Mouse (Mus musculus) midbrain, embryonic 15.5 days (tissue): Measurements from ENCODE around the gene Arhgef10l. TPM values are rescaled to one million over a fixed set of nuclear protein-coding genes. Genes with fewer than 3 reads are reported as not detected.

ENCODE experiments used
- ATAC-seq: fragments of 200-750 bp; cut with Nextera tagmentation; replicated peaks from 2 replicates; pipeline ENCODE4 v1.8.0; 2017; ENCODE audit warnings: moderate TSS enrichment
- H3K27ac ChIP-seq: fragments of 300-500 bp; sonication (generic); 2 replicates; pipeline ENCODE4 v1.5.1; 2015; ENCODE audit warnings: mild to moderate bottlenecking, inconsistent platforms
- H3K27me3 ChIP-seq: fragments of 300-500 bp; sonication (generic); replicated peaks from 2 replicates; pipeline ENCODE4 v1.6.1; 2015; ENCODE audit warnings: inconsistent platforms
- H3K36me3 ChIP-seq: fragments of 300-500 bp; sonication (generic); replicated peaks from 2 replicates; pipeline ENCODE4 v1.6.1; 2015; ENCODE audit warnings: inconsistent platforms
- H3K4me1 ChIP-seq: fragments of 300-500 bp; sonication (generic); 2 replicates; pipeline ENCODE4 v1.6.1; 2015; ENCODE audit warnings: inconsistent platforms
- H3K4me2 ChIP-seq: fragments of 300-500 bp; sonication (generic); 2 replicates; pipeline ENCODE4 v1.6.1; 2015; ENCODE audit warnings: inconsistent platforms, mild to moderate bottlenecking, moderate library complexity
- H3K4me3 ChIP-seq: fragments of 300-500 bp; sonication (generic); 2 replicates; pipeline ENCODE4 v1.5.1; 2015; ENCODE audit warnings: mild to moderate bottlenecking, inconsistent platforms
- H3K9ac ChIP-seq: fragments of 300-500 bp; sonication (generic); 2 replicates; pipeline ENCODE4 v1.6.1; 2015; ENCODE audit warnings: mild to moderate bottlenecking, inconsistent platforms
- H3K9me3 ChIP-seq: fragments of 300-500 bp; sonication (generic); 2 replicates; pipeline ENCODE4 v1.6.1; 2016; ENCODE audit warnings: inconsistent platforms
- WGBS: fragments of 180-500 bp; shearing (Covaris S2); methylation state at CpG from one replicate; pipeline ENCODE4 v1.1.7; 2015; ENCODE audit warnings: mixed read lengths; 5-methylcytosine and 5-hydroxymethylcytosine counted together
- polyA plus RNA-seq: library from polyadenylated mRNA; unstranded; fragments of >200 nt; fragmentation: Nextera tagmentation; extraction: Ambion mirVana; gene quantifications from 2 replicates; pipeline ENCODE4 v1.2.1, GENCODE M21; 2015

The Arhgef10l gene
- polyA plus RNA-seq, 1 experiment from 2014 or later, result 30.7 TPM

DNA sequence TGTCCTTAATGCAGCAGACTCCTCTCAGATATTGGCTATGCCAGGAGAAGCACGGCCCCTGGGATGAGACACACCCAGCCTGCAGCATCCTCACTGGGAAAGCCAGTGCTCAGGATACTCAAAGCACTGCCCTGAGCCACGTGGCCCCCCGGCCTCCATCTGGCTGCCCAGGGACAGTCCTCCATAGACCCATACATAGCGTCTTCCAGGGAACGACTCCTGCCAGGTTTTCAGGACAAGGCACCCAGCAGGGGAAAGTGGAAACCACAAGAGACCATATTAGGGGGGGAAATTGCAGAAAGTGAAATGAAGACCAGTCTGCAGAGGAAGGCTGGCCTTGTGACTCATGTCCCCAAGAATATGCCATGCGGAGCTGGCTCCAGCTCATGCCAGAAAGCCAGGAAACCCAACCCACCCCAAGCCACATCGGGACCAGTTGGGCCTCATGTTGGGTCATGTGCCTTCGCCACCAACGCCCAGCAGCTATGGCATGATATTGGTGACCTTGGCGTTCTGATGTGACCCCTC lies 30.9 kb downstream of the Arhgef10l start:
- Histone ChIP-seq H3K4me3 (no peak overlapping the region), H3K27ac (no peak overlapping the region), H3K4me2 (no peak overlapping the region), H3K9ac (no peak overlapping the region), H3K36me3 (no peaks in the 10 kb centered on the region), H3K27me3 (no peaks in the 10 kb centered on the region), H3K9me3 (no peaks in the 10 kb centered on the region), H3K4me1 (peaks cover 11% of the 10 kb centered on the region)
- no peak for ATAC-seq
- 88% methylated on average over 10 of the region's 10 CpGs for WGBS

DNA sequence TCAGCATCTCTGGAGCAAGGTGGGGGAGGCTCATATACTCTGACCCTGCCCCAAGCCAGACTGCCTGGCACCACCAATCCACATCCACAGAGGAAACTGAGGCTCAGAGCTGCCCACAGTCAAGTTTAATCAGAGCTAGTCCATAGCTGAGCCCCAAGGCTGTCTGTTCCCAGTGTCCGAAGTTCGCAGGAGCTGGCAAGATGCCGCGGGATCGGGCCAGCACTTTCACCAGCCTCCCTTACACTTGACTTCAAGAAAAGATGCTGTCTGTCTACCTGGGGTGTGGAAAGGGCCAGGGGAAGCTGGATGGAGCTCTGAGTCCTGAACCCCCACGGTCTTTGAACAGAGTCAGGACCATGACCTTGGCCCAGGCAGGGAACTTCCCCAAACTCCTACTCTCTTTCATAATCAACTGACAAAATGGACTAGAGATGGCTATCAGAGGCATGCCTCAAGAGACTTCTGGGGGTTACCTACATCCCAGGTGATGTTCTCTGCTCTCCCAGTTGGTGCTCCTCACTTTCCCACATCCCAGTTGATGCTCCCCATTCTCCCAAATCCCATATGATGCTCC lies 34.4 kb downstream of the Arhgef10l start:
- no peak overlapping the region for H3K27ac ChIP-seq
- H3K27me3 ChIP-seq, result no peaks in the 10 kb centered on the region
- no peaks in the 10 kb centered on the region for H3K9me3 ChIP-seq
- no peak overlapping the region for H3K4me2 ChIP-seq
- peaks cover 25% of the 10 kb centered on the region for H3K4me1 ChIP-seq
- WGBS, result 80% methylated on average over 6 of the region's 6 CpGs
- H3K9ac ChIP-seq, result no peak overlapping the region
- no peak for ATAC-seq
- H3K36me3 ChIP-seq, result no peaks in the 10 kb centered on the region
- H3K4me3 ChIP-seq, result no peak overlapping the region

DNA sequence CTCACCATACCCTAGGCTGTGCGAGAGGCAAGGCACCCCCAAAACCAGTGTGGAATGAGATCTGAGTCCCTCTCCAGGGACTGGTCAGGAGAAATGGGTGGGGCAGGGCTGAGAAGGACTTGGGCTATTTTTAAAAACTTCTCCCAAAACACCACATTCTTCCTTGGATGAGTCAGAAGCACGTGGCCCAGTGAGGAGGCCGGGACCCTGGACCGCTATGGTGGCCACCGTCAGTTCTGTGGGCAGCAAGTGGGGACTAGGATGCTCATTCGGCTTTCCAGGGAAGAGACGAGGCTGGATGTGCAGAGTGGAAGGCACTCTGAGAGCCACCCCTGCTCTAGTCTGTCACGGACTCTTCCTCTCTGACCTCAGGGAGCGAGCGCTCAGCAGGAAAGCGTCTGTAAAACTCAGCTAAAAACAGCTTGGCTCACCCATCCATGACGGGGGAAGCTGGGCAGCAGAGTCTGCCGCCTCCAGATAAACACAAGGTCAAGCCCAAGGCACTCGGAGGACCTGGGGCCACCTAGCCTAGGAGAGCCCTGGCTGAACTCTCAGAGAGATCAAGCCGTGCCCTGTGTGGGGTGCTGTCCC lies 35.1 kb downstream of the Arhgef10l start:
- no peak overlapping the region for H3K9ac ChIP-seq
- 38% methylated on average over 15 of the region's 15 CpGs for WGBS
- no peak overlapping the region for H3K4me2 ChIP-seq
- H3K27me3 ChIP-seq, result no peaks in the 10 kb centered on the region
- H3K36me3 ChIP-seq, result no peaks in the 10 kb centered on the region
- no peaks in the 10 kb centered on the region for H3K9me3 ChIP-seq
- H3K4me3 ChIP-seq, result no peak overlapping the region
- no peak overlapping the region for H3K27ac ChIP-seq
- ATAC-seq, result no peak
- peaks cover 31% of the 10 kb centered on the region for H3K4me1 ChIP-seq

DNA sequence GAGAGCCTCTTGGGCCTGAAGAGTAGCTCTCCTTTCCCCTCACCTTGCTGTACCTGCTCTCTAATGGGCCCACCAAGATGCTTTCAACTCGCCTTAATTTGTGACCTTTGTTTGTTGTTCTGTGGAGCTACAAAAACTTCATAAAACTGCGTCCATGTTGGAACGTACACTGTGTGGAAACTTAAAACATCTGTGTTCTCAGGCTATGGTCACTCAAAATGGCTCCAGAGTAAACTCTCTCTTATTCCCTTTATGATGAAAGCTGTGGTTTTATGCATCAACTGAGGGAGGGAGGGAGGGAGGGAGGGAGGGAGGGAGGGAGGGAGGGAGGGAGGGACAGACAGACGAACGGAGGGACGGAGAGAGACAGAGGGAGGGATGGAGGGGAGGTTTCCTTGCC lies 35.7 kb downstream of the Arhgef10l start:
- 59% methylated on average over 6 of the region's 6 CpGs for WGBS
- H3K4me3 ChIP-seq, result no peak overlapping the region
- no peak overlapping the region for H3K9ac ChIP-seq
- no peaks in the 10 kb centered on the region for H3K36me3 ChIP-seq
- no peaks in the 10 kb centered on the region for H3K9me3 ChIP-seq
- peaks cover 37% of the 10 kb centered on the region for H3K4me1 ChIP-seq
- H3K27ac ChIP-seq, result no peak overlapping the region
- H3K4me2 ChIP-seq, result no peak overlapping the region
- no peak for ATAC-seq
- H3K27me3 ChIP-seq, result no peaks in the 10 kb centered on the region

GRCm38 (mm10) chr4:140628971-140629370 lies 36.8 kb downstream of the Arhgef10l start:
- no peak overlapping the region for H3K4me2 ChIP-seq
- ATAC-seq, result no peak
- no peak overlapping the region for H3K4me3 ChIP-seq
- peak overlapping the region; percentile 22; the same call in 1 of the 2 replicates for H3K27ac ChIP-seq
- no peak overlapping the region for H3K9ac ChIP-seq
- WGBS, result 65% methylated on average over 4 of the region's 4 CpGs
- no peaks in the 10 kb centered on the region for H3K36me3 ChIP-seq
- no peaks in the 10 kb centered on the region for H3K9me3 ChIP-seq
- peaks cover 49% of the 10 kb centered on the region for H3K4me1 ChIP-seq
- no peaks in the 10 kb centered on the region for H3K27me3 ChIP-seq

- ATAC-seq, result no peak
- Histone ChIP-seq H3K9me3 (no peaks in the 10 kb centered on the region), H3K4me2 (no peak overlapping the region), H3K27ac (peak overlapping the region; percentile 22), H3K36me3 (no peaks in the 10 kb centered on the region), H3K4me1 (peaks cover 54% of the 10 kb centered on the region), H3K27me3 (no peaks in the 10 kb centered on the region), H3K4me3 (no peak overlapping the region), H3K9ac (no peak overlapping the region)
- WGBS, result 49% methylated on average over 11 of the region's 11 CpGs
Observed at GRCm38 (mm10) chr4:140628412-140628943, 37.3 kb downstream of the Arhgef10l start.

DNA sequence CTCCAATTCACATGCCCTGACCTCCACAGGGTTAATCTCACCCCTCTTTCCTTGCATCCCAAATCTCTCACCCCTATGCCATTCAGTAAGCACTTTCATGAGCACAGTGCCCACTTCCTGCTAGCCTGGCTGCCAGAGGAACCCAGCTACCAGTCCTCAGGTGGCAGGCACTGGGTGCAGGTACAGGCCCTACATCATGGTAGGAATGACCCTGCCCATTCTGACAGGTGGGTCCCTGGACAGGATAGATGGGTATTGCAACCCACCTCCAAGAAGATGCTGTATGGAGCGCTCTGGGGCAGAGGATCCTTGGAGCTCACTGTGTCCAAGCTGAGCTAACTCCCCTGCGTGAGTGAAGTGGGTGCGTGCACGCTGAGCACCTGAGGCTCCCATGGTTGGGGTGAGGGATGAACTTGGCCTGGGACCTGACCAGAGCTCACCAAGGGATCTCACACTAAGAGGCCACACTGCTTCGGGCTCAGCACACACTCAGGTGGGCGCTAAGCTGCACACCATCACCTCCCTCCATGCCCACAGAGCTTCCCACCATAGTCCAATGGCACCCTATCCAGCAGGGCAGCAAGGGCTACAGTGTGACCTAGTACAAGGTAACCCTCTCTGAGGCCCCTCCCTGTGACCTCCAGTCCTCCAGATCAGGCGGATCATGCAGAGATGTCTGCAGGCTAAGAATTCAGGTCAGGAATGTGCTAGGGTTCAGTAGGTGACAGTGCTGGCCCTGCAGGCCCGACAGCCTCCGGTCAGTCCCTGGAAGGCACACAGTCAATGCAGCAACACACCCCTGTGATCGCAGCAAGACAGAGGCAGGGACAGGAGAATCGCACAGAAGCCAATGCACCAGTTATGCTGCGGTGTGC lies 39.9 kb downstream of the Arhgef10l start:
- peak overlapping the region; percentile 90; the same call in 1 of the 2 replicates for H3K27ac ChIP-seq

DNA sequence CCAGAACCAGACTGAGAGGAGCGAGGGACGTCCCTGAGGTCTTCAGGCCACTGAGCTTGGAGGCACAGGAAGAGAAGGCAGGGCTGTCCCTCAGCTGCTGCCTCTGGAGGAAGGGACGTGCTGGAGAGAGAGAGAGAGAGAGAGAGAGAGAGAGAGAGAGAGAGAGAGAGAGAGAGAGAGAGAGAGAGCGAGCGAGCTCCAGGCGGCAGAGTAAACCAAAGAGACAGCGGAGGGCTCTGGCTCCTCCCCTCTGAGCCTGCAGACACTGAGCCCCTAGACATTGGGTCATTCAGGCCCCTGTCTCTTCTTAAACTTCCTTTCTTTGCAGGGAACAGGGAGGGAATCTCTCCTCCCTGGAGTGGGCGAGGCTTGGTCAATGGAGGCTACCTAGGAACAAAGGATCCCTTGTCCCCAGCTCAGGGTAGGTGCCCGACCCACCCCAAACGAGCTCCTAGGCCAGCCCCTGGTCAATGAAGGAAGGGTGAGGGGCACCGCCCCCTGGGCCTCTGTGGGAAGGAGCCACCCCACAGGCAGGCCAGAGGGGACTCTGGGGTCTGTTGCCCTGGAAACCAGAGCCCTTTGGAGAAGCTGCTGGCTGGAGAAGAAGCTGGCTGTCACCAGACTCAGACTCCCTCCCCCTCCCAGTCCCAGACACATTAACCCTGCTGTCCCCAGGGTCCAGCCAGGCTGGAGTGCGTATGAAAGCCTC lies 41.2 kb downstream of the Arhgef10l start:
- H3K27ac ChIP-seq, result peak overlapping the region; percentile 90
- H3K9me3 ChIP-seq, result no peaks in the 10 kb centered on the region
- H3K9ac ChIP-seq, result peak overlapping the region; percentile 31
- peak overlapping the region; percentile 13; the same call in 1 of the 2 replicates for H3K4me3 ChIP-seq
- peaks cover 57% of the 10 kb centered on the region for H3K4me1 ChIP-seq
- no peaks in the 10 kb centered on the region for H3K36me3 ChIP-seq
- peak; percentile 84 for ATAC-seq
- no peaks in the 10 kb centered on the region for H3K27me3 ChIP-seq
- peak overlapping the region; percentile 39 for H3K4me2 ChIP-seq
- 4% methylated on average over 10 of the region's 12 CpGs for WGBS

More for the DNA sequence above, 39.9 kb downstream of the Arhgef10l start:
- H3K36me3 ChIP-seq, result no peaks in the 10 kb centered on the region
- 71% methylated on average over 12 of the region's 12 CpGs for WGBS
- H3K4me1 ChIP-seq, result peaks cover 62% of the 10 kb centered on the region
- no peak overlapping the region for H3K9ac ChIP-seq
- H3K4me3 ChIP-seq, result no peak overlapping the region
- H3K9me3 ChIP-seq, result no peaks in the 10 kb centered on the region
- no peak overlapping the region for H3K4me2 ChIP-seq
- H3K27me3 ChIP-seq, result no peaks in the 10 kb centered on the region
- ATAC-seq, result no peak

DNA sequence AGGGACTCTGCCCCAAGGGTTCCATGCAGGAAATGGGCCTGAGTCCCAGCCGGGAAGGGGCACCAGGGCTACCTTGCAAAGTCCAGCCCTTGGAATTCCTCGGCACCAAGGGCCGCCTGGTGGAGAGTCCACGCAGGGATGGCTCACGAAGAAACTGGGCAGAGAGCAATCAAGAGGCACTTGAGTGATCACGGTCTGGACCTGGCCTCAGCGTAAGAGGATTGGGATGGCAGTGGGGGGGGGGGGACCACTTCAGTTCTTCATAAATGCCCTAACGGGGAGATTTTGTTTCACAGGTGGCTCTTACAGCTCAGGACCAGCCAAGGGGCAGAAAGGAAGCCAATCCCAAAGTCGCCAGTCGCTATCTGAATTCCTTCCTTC lies 41.7 kb downstream of the Arhgef10l start:
- H3K4me2 ChIP-seq, result peak overlapping the region; percentile 39
- H3K4me3 ChIP-seq, result no peak overlapping the region
- H3K27me3 ChIP-seq, result no peaks in the 10 kb centered on the region
- 3% methylated on average over 10 of the region's 10 CpGs for WGBS
- peak overlapping the region; percentile 9; the same call in 1 of the 2 replicates for H3K9ac ChIP-seq
- H3K27ac ChIP-seq, result peak overlapping the region; percentile 90
- H3K9me3 ChIP-seq, result no peaks in the 10 kb centered on the region
- no peaks in the 10 kb centered on the region for H3K36me3 ChIP-seq
- peak; percentile 22; the same call in 1 of the 2 replicates for ATAC-seq
- peaks cover 53% of the 10 kb centered on the region for H3K4me1 ChIP-seq

GRCm38 (mm10) chr4:140622819-140623218 lies 43.0 kb downstream of the Arhgef10l start:
- 0 out of 2 replicates have a peak overlapping the region, but pooled peaks have one; percentile 90 for H3K27ac ChIP-seq
- H3K9ac ChIP-seq, result no peak overlapping the region
- H3K4me3 ChIP-seq, result no peak overlapping the region
- no peak overlapping the region for H3K4me2 ChIP-seq
- no peaks in the 10 kb centered on the region for H3K9me3 ChIP-seq
- H3K4me1 ChIP-seq, result peaks cover 44% of the 10 kb centered on the region
- ATAC-seq, result no peak
- no peaks in the 10 kb centered on the region for H3K27me3 ChIP-seq
- H3K36me3 ChIP-seq, result no peaks in the 10 kb centered on the region
- WGBS, result 24% methylated on average over 4 of the region's 4 CpGs

DNA sequence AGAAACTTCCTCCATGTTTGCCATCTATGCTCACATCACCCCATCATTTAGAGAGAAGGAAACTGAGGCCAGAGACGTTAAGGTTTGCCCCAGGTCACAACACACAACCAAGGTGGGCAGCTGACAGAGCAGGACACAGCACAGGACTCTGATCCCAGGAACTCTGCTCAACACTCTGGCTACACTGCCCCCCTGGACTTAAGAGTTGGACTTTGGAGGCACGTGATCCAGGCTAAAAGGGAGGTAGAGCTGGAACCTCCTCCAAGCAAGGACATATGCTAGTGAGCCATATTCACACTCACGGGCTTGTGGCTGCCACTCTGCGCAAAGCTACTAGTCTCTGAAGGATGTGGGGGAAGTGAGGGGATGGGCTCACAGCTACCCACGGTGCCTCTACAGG lies 45.3 kb downstream of the Arhgef10l start:
- ATAC-seq, result no peak
- 0 out of 2 replicates have a peak, but pooled peaks cover 2% of the 10 kb centered on the region for H3K36me3 ChIP-seq
- no peak overlapping the region for H3K27ac ChIP-seq
- peaks cover 39% of the 10 kb centered on the region for H3K4me1 ChIP-seq
- H3K4me3 ChIP-seq, result no peak overlapping the region
- no peaks in the 10 kb centered on the region for H3K27me3 ChIP-seq
- WGBS, result 81% methylated on average over 5 of the region's 5 CpGs
- no peak overlapping the region for H3K4me2 ChIP-seq
- H3K9me3 ChIP-seq, result no peaks in the 10 kb centered on the region
- no peak overlapping the region for H3K9ac ChIP-seq
